Mouse (Mus musculus): ENCODE measurements around the gene Zfp414. TPM values are rescaled to one million over a fixed set of nuclear protein-coding genes. Genes with fewer than 3 reads are reported as not detected.

Gene Zfp414
- polyA plus RNA-seq, 1 experiment from 2014 or later: 46.3 TPM

Other genes starting within 250 kb of the Zfp414 start
- 15.9 and 18.9 TPM in 2 replicates for gene Zfp101, start 234.4 kb upstream of the Zfp414 start, polyA plus RNA-seq (2015; fragmentation: Nextera tagmentation; extraction: Ambion mirVana)
- not detected in 2 replicates for gene Actl9, start 196.2 kb upstream of the Zfp414 start, polyA plus RNA-seq (2015; fragmentation: Nextera tagmentation; extraction: Ambion mirVana)
- 73.5 and 81.7 TPM in 2 replicates for gene Adamts10, start 104.9 kb upstream of the Zfp414 start, polyA plus RNA-seq (2015; fragmentation: Nextera tagmentation; extraction: Ambion mirVana)
- gene Myo1f, start 73.4 kb upstream of the Zfp414 start, polyA plus RNA-seq (2015; fragmentation: Nextera tagmentation; extraction: Ambion mirVana): 2.1 and 2.7 TPM in 2 replicates
- 0.31 and 0.63 TPM in 2 replicates for gene Pram1, start 9.0 kb downstream of the Zfp414 start, polyA plus RNA-seq (2015; fragmentation: Nextera tagmentation; extraction: Ambion mirVana)
- gene Hnrnpm, start 57.8 kb downstream of the Zfp414 start, polyA plus RNA-seq (2015; fragmentation: Nextera tagmentation; extraction: Ambion mirVana): 390 and 407 TPM in 2 replicates
- 58.4 and 61.9 TPM in 2 replicates for gene March2, start 89.6 kb downstream of the Zfp414 start, polyA plus RNA-seq (2015; fragmentation: Nextera tagmentation; extraction: Ambion mirVana)
- gene Rab11b, start 131.4 kb downstream of the Zfp414 start, polyA plus RNA-seq (2015; fragmentation: Nextera tagmentation; extraction: Ambion mirVana): 245 and 303 TPM in 2 replicates
- gene Angptl4, start 152.7 kb downstream of the Zfp414 start, polyA plus RNA-seq (2015; fragmentation: Nextera tagmentation; extraction: Ambion mirVana): 28.4 and 29.5 TPM in 2 replicates
- gene Kank3, start 181.4 kb downstream of the Zfp414 start, polyA plus RNA-seq (2015; fragmentation: Nextera tagmentation; extraction: Ambion mirVana): 65.0 and 73.5 TPM in 2 replicates
- 796 and 818 TPM in 2 replicates for gene Rps28, start 195.5 kb downstream of the Zfp414 start, polyA plus RNA-seq (2015; fragmentation: Nextera tagmentation; extraction: Ambion mirVana)
- gene Ndufa7, start 195.5 kb downstream of the Zfp414 start, polyA plus RNA-seq (2015; fragmentation: Nextera tagmentation; extraction: Ambion mirVana): 480 and 498 TPM in 2 replicates
- gene Cd320, start 214.0 kb downstream of the Zfp414 start, polyA plus RNA-seq (2015; fragmentation: Nextera tagmentation; extraction: Ambion mirVana): 120 and 122 TPM in 2 replicates
- gene Gm7029, start 244.7 kb downstream of the Zfp414 start, polyA plus RNA-seq (2015; fragmentation: Nextera tagmentation; extraction: Ambion mirVana): not detected in 2 replicates